Mouse (Mus musculus) testis, adult 2 months (tissue): ENCODE measurements around the gene Ppm1h.

Experiments used
- CTCF ChIP-seq: fragments of 200-500 bp; IDR thresholded peaks from 2 replicates; pipeline ENCODE4 v1.5.1; 2012; ENCODE audit warnings: low read depth, mild to moderate bottlenecking, inconsistent platforms, low read length, moderate library complexity; ENCODE audit not compliant: control insufficient read depth, insufficient read depth, insufficient replicate concordance
- POLR2A ChIP-seq: fragments of 200-500 bp; IDR thresholded peaks from 2 replicates; pipeline ENCODE4 v1.6.1; 2012; ENCODE audit warnings: low read depth, mild to moderate bottlenecking, inconsistent platforms, low read length, moderate library complexity; ENCODE audit not compliant: control insufficient read depth

DNA sequence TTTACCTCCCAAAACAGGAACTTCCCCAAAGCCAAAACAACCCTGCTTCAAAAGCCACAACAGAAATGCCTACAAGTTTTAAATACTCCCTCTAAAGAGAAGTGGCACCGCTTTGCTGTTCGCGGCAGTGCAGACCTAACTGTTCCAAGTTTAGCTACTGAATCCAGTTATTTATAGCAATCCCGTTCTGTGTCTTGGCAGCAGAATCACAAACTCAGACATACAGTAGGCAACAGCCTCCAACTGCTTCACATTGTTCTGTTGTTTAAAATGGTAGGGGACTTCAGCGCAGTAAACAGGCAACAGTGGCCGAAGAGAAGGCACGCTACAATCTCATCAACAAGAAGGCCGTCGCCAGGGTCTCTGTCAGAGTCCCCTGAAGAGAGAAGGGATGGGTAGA is 312.5 kb downstream of the Ppm1h start:
- TF ChIP-seq CTCF (no peak), POLR2A (no peak)
